Mouse (Mus musculus) right cerebral cortex, adult 2 months (tissue): Measurements from ENCODE around the gene Pde4b.

Experiments used
- DNase-seq, 2 experiments: peaks; one replicate each; pipeline ENCODE4 v3.0.0; 2021 to 2022; ENCODE audit warnings: low spot score in 2 of 2

Gene Pde4b

DNA sequence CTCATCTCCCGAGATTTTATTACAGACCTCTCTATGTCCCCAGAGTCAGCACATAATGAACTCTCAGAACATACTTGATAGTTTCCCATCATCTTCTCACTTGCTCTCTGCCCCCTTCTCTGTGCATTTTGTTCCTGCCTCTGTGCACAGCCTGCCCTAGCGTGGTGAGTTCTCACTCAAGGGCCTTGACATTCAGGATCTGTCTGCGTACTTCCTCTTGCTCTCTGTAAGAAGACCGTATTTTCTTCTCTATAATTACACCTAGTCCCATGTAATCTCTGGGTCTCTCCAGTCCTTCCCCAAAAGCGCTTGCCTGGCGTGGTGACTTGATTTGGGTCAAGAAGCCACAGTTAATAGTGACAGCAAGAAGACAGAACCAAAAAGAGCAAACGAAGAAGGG lies 568.0 kb downstream of the Pde4b start:
- DNase-seq: no peak

DNA sequence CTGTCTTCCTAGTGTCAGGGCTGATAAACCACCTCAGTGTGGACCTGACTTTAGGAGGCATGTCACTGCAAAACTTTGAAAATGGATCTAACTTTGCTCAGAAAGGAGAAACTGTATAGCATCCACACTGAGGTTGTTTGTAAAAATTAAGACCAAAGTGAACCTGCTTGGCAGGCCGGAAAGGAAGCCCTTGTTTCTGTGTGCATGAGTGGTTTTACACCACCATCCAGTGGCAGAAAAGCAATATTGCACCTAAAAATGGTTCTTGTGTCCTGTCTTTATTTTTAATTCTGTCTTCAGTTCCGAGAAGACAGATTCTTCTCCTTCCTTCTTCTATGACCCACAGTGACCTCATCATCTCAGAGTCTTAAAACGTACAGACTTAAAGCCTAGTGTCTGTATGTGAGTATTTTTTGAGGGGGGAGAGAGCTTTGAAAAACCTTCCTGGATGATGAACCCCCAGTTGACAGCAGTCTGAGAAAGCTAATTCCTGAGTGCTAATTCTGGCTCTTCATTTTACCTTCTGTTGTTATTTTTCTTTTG lies 569.2 kb downstream of the Pde4b start:
- DNase-seq: peak; percentile 37 to 59
